Mouse (Mus musculus) c-Kit-positive CD71-positive TER-119-negative erythroid progenitor cells, embryonic 14.5 days (primary cell): Measurements from ENCODE around the gene 0610009B22Rik.

Experiments
- DNase-seq: peaks from one replicate; pipeline ENCODE4 v3.0.0-alpha.2; 2013; ENCODE audit warnings: low read depth

0610009B22Rik gene

GRCm38 (mm10) chr11:51635525-51636322 lies 53.0 kb downstream of the 0610009B22Rik start, which contains the start of gene Rmnd5b:
Gene Rmnd5b (minus strand): TSS chr11:51635896.
- peak; percentile 67 for DNase-seq
